Mouse (Mus musculus): ENCODE results near the gene Akr1b10. TPM values are rescaled to one million over a fixed set of nuclear protein-coding genes. Genes with fewer than 3 reads are reported as not detected.
"Not testable (repeated sequence)": the region's sequence is repeated elsewhere in the genome, so short reads cannot be mapped to it uniquely, and the experiment has no call there.

The Akr1b10 gene
- polyA plus RNA-seq (2015; fragmentation: Nextera tagmentation; extraction: Ambion mirVana): 10.4 and 12.1 TPM in 2 replicates

GRCm38 (mm10) chr6:34384110-34384661 lies at the start of gene Akr1b10:
Akr1b10 (plus strand) TSS chr6:34384218.
- under 1% methylated on average over 17 of the region's 17 CpGs for WGBS

GRCm38 (mm10) chr6:34334673-34335072 lies 49.3 kb upstream of the Akr1b10 start:
- ATAC-seq (ENCODE audit: low FRiP score): no peak
- no peak overlapping the region for H3K9ac ChIP-seq
- H3K9me3 ChIP-seq: no peaks in the 10 kb centered on the region
- H3K36me3 ChIP-seq: no peaks in the 10 kb centered on the region
- no peak overlapping the region for H3K4me2 ChIP-seq
- H3K27me3 ChIP-seq: no peaks in the 10 kb centered on the region
- H3K27ac ChIP-seq: no peak overlapping the region
- H3K4me3 ChIP-seq: no peak overlapping the region
- H3K4me1 ChIP-seq (replicated peaks): no peaks in the 10 kb centered on the region
- 89% methylated on average over 5 of the region's 5 CpGs for WGBS

More at GRCm38 (mm10) chr6:34384110-34384661, at the start of gene Akr1b10:
- peak; percentile 57; the same call in 1 of the 2 replicates for ATAC-seq (ENCODE audit: low FRiP score)
- Histone ChIP-seq H3K36me3 (peaks cover 7% of the 10 kb centered on the region; the same call in 1 of the 2 replicates), H3K4me1 (replicated peaks) (peaks cover 13% of the 10 kb centered on the region), H3K9me3 (no peaks in the 10 kb centered on the region), H3K9ac (peak within 1 kb of the TSS; percentile 60), H3K4me3 (peak within 1 kb of the TSS; percentile 43), H3K27ac (no peak within 1 kb of the TSS), H3K4me2 (peak within 1 kb of the TSS; percentile 65), H3K27me3 (peaks cover 7% of the 10 kb centered on the region; the same call in 1 of the 2 replicates)

GRCm38 (mm10) chr6:34337799-34338198 lies 46.2 kb upstream of the Akr1b10 start:
- Histone ChIP-seq H3K4me3 (no peak overlapping the region), H3K4me2 (no peak overlapping the region), H3K27ac (no peak overlapping the region), H3K27me3 (no peaks in the 10 kb centered on the region), H3K36me3 (no peaks in the 10 kb centered on the region), H3K9ac (no peak overlapping the region), H3K4me1 (replicated peaks) (no peaks in the 10 kb centered on the region), H3K9me3 (no peaks in the 10 kb centered on the region)
- ATAC-seq (ENCODE audit: low FRiP score): no peak
- 91% methylated on average over 2 of the region's 2 CpGs for WGBS

GRCm38 (mm10) chr6:34341991-34342390 lies 42.0 kb upstream of the Akr1b10 start:
- Histone ChIP-seq H3K4me1 (replicated peaks) (peaks cover 10% of the 10 kb centered on the region), H3K9ac (no peak overlapping the region), H3K27me3 (no peaks in the 10 kb centered on the region), H3K4me3 (no peak overlapping the region), H3K4me2 (no peak overlapping the region), H3K36me3 (no peaks in the 10 kb centered on the region), H3K27ac (no peak overlapping the region), H3K9me3 (no peaks in the 10 kb centered on the region)
- WGBS: 95% methylated on average over 4 of the region's 4 CpGs
- ATAC-seq (ENCODE audit: low FRiP score): no peak

- Histone ChIP-seq H3K4me3 (no peak overlapping the region), H3K27ac (no peak overlapping the region), H3K4me1 (replicated peaks) (peaks cover 10% of the 10 kb centered on the region), H3K9me3 (no peaks in the 10 kb centered on the region), H3K4me2 (no peak overlapping the region), H3K27me3 (no peaks in the 10 kb centered on the region), H3K36me3 (no peaks in the 10 kb centered on the region), H3K9ac (no peak overlapping the region)
- WGBS: 93% methylated on average over 2 of the region's 2 CpGs
- ATAC-seq (ENCODE audit: low FRiP score): no peak
Observed at GRCm38 (mm10) chr6:34342476-34342875, 41.5 kb upstream of the Akr1b10 start.

GRCm38 (mm10) chr6:34343426-34343825 lies 40.6 kb upstream of the Akr1b10 start:
- Histone ChIP-seq H3K4me1 (replicated peaks) (peaks cover 10% of the 10 kb centered on the region), H3K36me3 (no peaks in the 10 kb centered on the region), H3K27me3 (no peaks in the 10 kb centered on the region), H3K9me3 (no peaks in the 10 kb centered on the region), H3K27ac (no peak overlapping the region), H3K4me2 (no peak overlapping the region), H3K9ac (no peak overlapping the region), H3K4me3 (no peak overlapping the region)
- WGBS: 75% methylated on average over 6 of the region's 6 CpGs
- ATAC-seq (ENCODE audit: low FRiP score): no peak

GRCm38 (mm10) chr6:34344135-34344850 lies 39.7 kb upstream of the Akr1b10 start:
- no peaks in the 10 kb centered on the region for H3K36me3 ChIP-seq
- H3K4me2 ChIP-seq: no peak overlapping the region
- H3K27me3 ChIP-seq: no peaks in the 10 kb centered on the region
- H3K4me1 ChIP-seq (replicated peaks): peaks cover 10% of the 10 kb centered on the region
- H3K9ac ChIP-seq: no peak overlapping the region
- H3K9me3 ChIP-seq: no peaks in the 10 kb centered on the region
- 28% methylated on average over 10 of the region's 10 CpGs for WGBS
- ATAC-seq (ENCODE audit: low FRiP score): no peak
- no peak overlapping the region for H3K4me3 ChIP-seq
- H3K27ac ChIP-seq: no peak overlapping the region

GRCm38 (mm10) chr6:34344935-34345334 lies 39.1 kb upstream of the Akr1b10 start:
- Histone ChIP-seq H3K9ac (no peak overlapping the region; the same call in 1 of the 2 replicates), H3K27me3 (no peaks in the 10 kb centered on the region), H3K27ac (no peak overlapping the region), H3K9me3 (no peaks in the 10 kb centered on the region), H3K4me2 (0 out of 2 replicates have a peak overlapping the region, but pooled peaks have one; percentile 25), H3K4me3 (no peak overlapping the region), H3K4me1 (replicated peaks) (peaks cover 10% of the 10 kb centered on the region), H3K36me3 (no peaks in the 10 kb centered on the region)
- WGBS: 25% methylated on average over 9 of the region's 9 CpGs
- no peak for ATAC-seq (ENCODE audit: low FRiP score)

- H3K4me2 ChIP-seq: 0 out of 2 replicates have a peak overlapping the region, but pooled peaks have one; percentile 10
Observed at GRCm38 (mm10) chr6:34346096-34346898, 37.7 kb upstream of the Akr1b10 start.

GRCm38 (mm10) chr6:34350037-34350699 lies 33.9 kb upstream of the Akr1b10 start:
- H3K9me3 ChIP-seq: no peaks in the 10 kb centered on the region
- no peak overlapping the region for H3K4me2 ChIP-seq
- no peak overlapping the region for H3K9ac ChIP-seq
- H3K4me1 ChIP-seq (replicated peaks): peaks cover 11% of the 10 kb centered on the region
- H3K27me3 ChIP-seq: no peaks in the 10 kb centered on the region
- ATAC-seq (ENCODE audit: low FRiP score): no peak
- no peak overlapping the region for H3K27ac ChIP-seq
- no peak overlapping the region for H3K4me3 ChIP-seq
- no peaks in the 10 kb centered on the region for H3K36me3 ChIP-seq
- WGBS: 87% methylated on average over 12 of the region's 12 CpGs

More at GRCm38 (mm10) chr6:34346096-34346898, 37.7 kb upstream of the Akr1b10 start:
- H3K9me3 ChIP-seq: no peaks in the 10 kb centered on the region
- no peaks in the 10 kb centered on the region for H3K27me3 ChIP-seq
- peak; percentile 78 for ATAC-seq (ENCODE audit: low FRiP score)
- no peak overlapping the region for H3K27ac ChIP-seq
- 45% methylated on average over 14 of the region's 14 CpGs for WGBS
- no peak overlapping the region for H3K9ac ChIP-seq
- no peak overlapping the region for H3K4me3 ChIP-seq
- peaks cover 10% of the 10 kb centered on the region for H3K4me1 ChIP-seq (replicated peaks)
- no peaks in the 10 kb centered on the region for H3K36me3 ChIP-seq

- 46% methylated on average over 10 of the region's 10 CpGs for WGBS
- H3K9ac ChIP-seq; H3K9me3 ChIP-seq; ATAC-seq (ENCODE audit: low FRiP score); H3K4me3 ChIP-seq; H3K36me3 ChIP-seq; H3K4me1 ChIP-seq (replicated peaks); H3K27me3 ChIP-seq; H3K27ac ChIP-seq; H3K4me2 ChIP-seq: not testable (repeated sequence)
Observed at GRCm38 (mm10) chr6:34351481-34351880, 32.5 kb upstream of the Akr1b10 start.

- Histone ChIP-seq H3K4me1 (replicated peaks) (0 out of 2 replicates have a peak, but pooled peaks cover 4% of the 10 kb centered on the region), H3K4me2 (no peak overlapping the region), H3K27me3 (no peaks in the 10 kb centered on the region), H3K36me3 (no peaks in the 10 kb centered on the region), H3K4me3 (no peak overlapping the region), H3K9ac (no peak overlapping the region), H3K27ac (no peak overlapping the region), H3K9me3 (no peaks in the 10 kb centered on the region)
- 96% methylated on average over 3 of the region's 3 CpGs for WGBS
- no peak for ATAC-seq (ENCODE audit: low FRiP score)
Observed at GRCm38 (mm10) chr6:34352401-34352800, 31.6 kb upstream of the Akr1b10 start.

Measured in hindbrain, embryonic 13.5 days (tissue).